Mouse (Mus musculus) hindbrain, postnatal 0 days (tissue): ENCODE results near the gene Necab3. TPM values are rescaled to one million over a fixed set of nuclear protein-coding genes. Genes with fewer than 3 reads are reported as not detected.
A peak's percentile ranks its signal among the peaks of the same experiment; 100 is the strongest.

Source experiments
- ATAC-seq: fragments of 200-750 bp; cut with Nextera tagmentation; 2 replicates; pipeline ENCODE4 v1.8.0; 2017; ENCODE audit warnings: mild to moderate bottlenecking, moderate TSS enrichment, moderate library complexity
- DNase-seq: peaks from one replicate; pipeline ENCODE4 v3.0.0-alpha.2; 2015; ENCODE audit warnings: low spot score
- H3K27ac ChIP-seq: fragments of 300-500 bp; sonication (generic); 2 replicates; pipeline ENCODE4 v1.5.1; 2014; ENCODE audit warnings: mild to moderate bottlenecking
- H3K27me3 ChIP-seq: fragments of 300-500 bp; sonication (generic); 2 replicates; pipeline ENCODE4 v1.6.1; 2014; ENCODE audit warnings: low read length, mixed read lengths; ENCODE audit not compliant: insufficient read depth
- H3K36me3 ChIP-seq: fragments of 300-500 bp; sonication (generic); 2 replicates; pipeline ENCODE4 v1.6.1; 2014; ENCODE audit warnings: low read length, mixed read lengths; ENCODE audit not compliant: insufficient read depth
- H3K4me1 ChIP-seq: fragments of 300-500 bp; sonication (generic); 2 replicates; pipeline ENCODE4 v1.6.1; 2014; ENCODE audit warnings: antibody characterized with exemption, low read length, mixed read lengths; ENCODE audit not compliant: insufficient read depth
- H3K4me2 ChIP-seq: fragments of 300-500 bp; sonication (generic); 2 replicates; pipeline ENCODE4 v1.6.1; 2014; ENCODE audit warnings: low read depth, mild to moderate bottlenecking, low read length, moderate library complexity, mixed read lengths
- H3K4me3 ChIP-seq: fragments of 300-500 bp; sonication (generic); 2 replicates; pipeline ENCODE4 v1.5.1; 2014; ENCODE audit warnings: low read length
- H3K9ac ChIP-seq: fragments of 300-500 bp; sonication (generic); replicated peaks from 2 replicates; pipeline ENCODE4 v1.6.1; 2014; ENCODE audit warnings: mild to moderate bottlenecking, low read length, moderate library complexity, mixed read lengths
- H3K9me3 ChIP-seq: fragments of 300-500 bp; sonication (generic); 2 replicates; pipeline ENCODE4 v1.6.1; 2016; ENCODE audit warnings: low read length, mixed read lengths
- CTCF ChIP-seq: IDR thresholded peaks from 2 replicates; pipeline ENCODE4 v1.5.1; 2016; ENCODE audit warnings: antibody characterized with exemption, control low read depth, low read depth
- WGBS: fragments of 180-500 bp; shearing (Covaris S2); extraction: QIAGEN DNeasy Blood & Tissue Kit; methylation state at CpG from one replicate; pipeline ENCODE4 v1.1.7; 2014; 5-methylcytosine and 5-hydroxymethylcytosine counted together
- polyA plus RNA-seq: library from polyadenylated mRNA; unstranded; fragments of >200 nt; fragmentation: Nextera tagmentation; extraction: Ambion mirVana; gene quantifications from 2 replicates; pipeline ENCODE4 v1.2.1, GENCODE M21; 2015
- total RNA-seq: library from RNA; depleted of rRNA; stranded (reverse); fragments of >200 nt; gene quantifications from 2 replicates; pipeline ENCODE4 v1.2.3, GENCODE M21; 2014; rRNA removed

Necab3 gene
- 35.1 and 52.2 TPM in 2 replicates for total RNA-seq
- 22.9 and 27.0 TPM in 2 replicates for polyA plus RNA-seq

GRCm38 (mm10) chr2:154558264-154559039 is at the start of gene Necab3:
Gene Necab3 (minus strand): TSS chr2:154558890.
- peak within 1 kb of the TSS; percentile 70 for H3K27ac ChIP-seq
- H3K9ac ChIP-seq, result peak within 1 kb of the TSS; percentile 55
- peak within 1 kb of the TSS; percentile 72 for H3K4me2 ChIP-seq
- H3K9me3 ChIP-seq, result no peaks in the 10 kb centered on the region
- no peaks in the 10 kb centered on the region for H3K36me3 ChIP-seq
- ATAC-seq, result peak; percentile 66
- H3K4me3 ChIP-seq, result peak within 1 kb of the TSS; percentile 43
- no peaks in the 10 kb centered on the region for H3K27me3 ChIP-seq
- DNase-seq, result peak; percentile 63
- TF ChIP-seq CTCF, result no peak
- WGBS, result 4% methylated on average over 34 of the region's 34 CpGs
- H3K4me1 ChIP-seq, result peaks cover 31% of the 10 kb centered on the region

- no peak overlapping the region for H3K27ac ChIP-seq
- WGBS, result 93% methylated on average over 1 of the region's 1 CpGs
- H3K4me1 ChIP-seq, result 0 out of 2 replicates have a peak, but pooled peaks cover 11% of the 10 kb centered on the region
- ATAC-seq (no peak), DNase-seq (no peak)
- no peaks in the 10 kb centered on the region for H3K27me3 ChIP-seq
- no peak overlapping the region for H3K4me2 ChIP-seq
- H3K4me3 ChIP-seq, result no peak overlapping the region
- H3K36me3 ChIP-seq, result no peaks in the 10 kb centered on the region
- no peak overlapping the region for H3K9ac ChIP-seq
- H3K9me3 ChIP-seq, result no peaks in the 10 kb centered on the region
- no peak for TF ChIP-seq CTCF
Observed at GRCm38 (mm10) chr2:154606965-154607364, 48.3 kb upstream of the Necab3 start.

GRCm38 (mm10) chr2:154604156-154604555 is 45.5 kb upstream of the Necab3 start:
- Histone ChIP-seq H3K9ac (no peak overlapping the region), H3K4me2 (peak overlapping the region; percentile 60), H3K4me1 (0 out of 2 replicates have a peak, but pooled peaks cover 11% of the 10 kb centered on the region), H3K27ac (no peak overlapping the region), H3K36me3 (no peaks in the 10 kb centered on the region), H3K27me3 (no peaks in the 10 kb centered on the region), H3K4me3 (peak overlapping the region; percentile 55), H3K9me3 (no peaks in the 10 kb centered on the region)
- ATAC-seq, result no peak
- 42% methylated on average over 7 of the region's 7 CpGs for WGBS
- no peak for DNase-seq
- no peak for TF ChIP-seq CTCF

- Histone ChIP-seq H3K4me2 (peak within 1 kb of the TSS; percentile 60), H3K27ac (peak within 1 kb of the TSS; percentile 71; the same call in 1 of the 2 replicates), H3K27me3 (no peaks in the 10 kb centered on the region), H3K9me3 (no peaks in the 10 kb centered on the region), H3K4me1 (0 out of 2 replicates have a peak, but pooled peaks cover 11% of the 10 kb centered on the region), H3K9ac (peak within 1 kb of the TSS; percentile 61), H3K4me3 (peak within 1 kb of the TSS; percentile 55), H3K36me3 (no peaks in the 10 kb centered on the region)
- ATAC-seq (peak; percentile 100), DNase-seq (peak; percentile 97)
- no peak for TF ChIP-seq CTCF
- WGBS, result 0% methylated on average over 13 of the region's 13 CpGs
Observed at GRCm38 (mm10) chr2:154603638-154604153, 45.0 kb upstream of the Necab3 start, which contains the start of gene Pxmp4. Gene Pxmp4 (minus strand): TSS chr2:154603708.

GRCm38 (mm10) chr2:154603007-154603637 is 44.4 kb upstream of the Necab3 start:
- ATAC-seq, result no peak
- WGBS, result 23% methylated on average over 22 of the region's 22 CpGs
- peak overlapping the region; percentile 71; the same call in 1 of the 2 replicates for H3K27ac ChIP-seq

GRCm38 (mm10) chr2:154601324-154601723 is 42.6 kb upstream of the Necab3 start:
- Histone ChIP-seq H3K9me3 (no peaks in the 10 kb centered on the region), H3K27me3 (no peaks in the 10 kb centered on the region), H3K4me3 (no peak overlapping the region), H3K4me2 (no peak overlapping the region), H3K36me3 (no peaks in the 10 kb centered on the region), H3K27ac (no peak overlapping the region), H3K9ac (no peak overlapping the region), H3K4me1 (0 out of 2 replicates have a peak, but pooled peaks cover 11% of the 10 kb centered on the region)
- TF ChIP-seq CTCF, result no peak
- DNase-seq, result no peak
- ATAC-seq, result no peak
- WGBS, result 77% methylated on average over 3 of the region's 3 CpGs

More at GRCm38 (mm10) chr2:154603007-154603637, 44.4 kb upstream of the Necab3 start:
- TF ChIP-seq CTCF, result no peak
- H3K4me1 ChIP-seq, result 0 out of 2 replicates have a peak, but pooled peaks cover 11% of the 10 kb centered on the region
- H3K36me3 ChIP-seq, result no peaks in the 10 kb centered on the region
- no peaks in the 10 kb centered on the region for H3K9me3 ChIP-seq
- peak overlapping the region; percentile 55 for H3K4me3 ChIP-seq
- H3K9ac ChIP-seq, result peak overlapping the region; percentile 61
- no peak for DNase-seq
- H3K27me3 ChIP-seq, result no peaks in the 10 kb centered on the region
- H3K4me2 ChIP-seq, result peak overlapping the region; percentile 60
